Mouse (Mus musculus): ENCODE measurements around the gene Gpt2.

- TF ChIP-seq EP300 (IDR thresholded peaks at IDR 0.05; ENCODE audit: low read depth): no peak
- no peak for TF ChIP-seq CTCF (IDR thresholded peaks at IDR 0.05; ENCODE audit: low read depth)
Measured at GRCm38 (mm10) chr8:85556986-85557600, 64.7 kb downstream of the Gpt2 start.

Data from liver, embryonic 14.5 days (tissue).